Mouse (Mus musculus): Measurements from ENCODE around the gene Oxa1l. TPM values are rescaled to one million over a fixed set of nuclear protein-coding genes. Genes with fewer than 3 reads are reported as not detected.

Oxa1l gene
- total RNA-seq, 2 experiments from 2014 or later, result 49.1 to 54.6 TPM

- TF ChIP-seq CTCF (IDR thresholded peaks at IDR 0.05), result no peak
- Histone ChIP-seq H3K4me3 (no peak overlapping the region), H3K27ac (peak overlapping the region; percentile 35)
- intact Hi-C loops (cut with DNase I), result no loop called here
- DNase-seq, result no peak
Observed at GRCm38 (mm10) chr14:54398921-54399382, 38.3 kb downstream of the Oxa1l start.

- intact Hi-C loops (cut with DNase I), result no loop called here
- H3K4me3 ChIP-seq, result no peak overlapping the region
- H3K27ac ChIP-seq, result no peak overlapping the region
- DNase-seq, result no peak
- no peak for TF ChIP-seq CTCF (IDR thresholded peaks at IDR 0.05)
Observed at GRCm38 (mm10) chr14:54401723-54402122, 41.1 kb downstream of the Oxa1l start.

GRCm38 (mm10) chr14:54408336-54409056, 47.9 kb downstream of the Oxa1l start:
- intact Hi-C loops (cut with DNase I), result no loop called here
- H3K27ac ChIP-seq, result peak overlapping the region; percentile 80; the same call in 1 of the 2 replicates
- H3K4me3 ChIP-seq, result peak overlapping the region; percentile 55
- TF ChIP-seq CTCF (IDR thresholded peaks at IDR 0.05), result peak; percentile 10; the same call in 1 of the 2 replicates
- no peak for DNase-seq

GRCm38 (mm10) chr14:54409057-54409645, 48.5 kb downstream of the Oxa1l start:
- DNase-seq, result no peak
- no peak for TF ChIP-seq CTCF (IDR thresholded peaks at IDR 0.05)
- peak overlapping the region; percentile 80 for H3K27ac ChIP-seq
- H3K4me3 ChIP-seq, result peak overlapping the region; percentile 55
- intact Hi-C loops (cut with DNase I), result no loop called here

GRCm38 (mm10) chr14:54409980-54410810, 49.6 kb downstream of the Oxa1l start:
- Histone ChIP-seq H3K27ac (peak overlapping the region; percentile 80), H3K4me3 (peak overlapping the region; percentile 55)
- intact Hi-C loops (cut with DNase I), result loop anchor here (5.0 kb wide), 3 partner anchors 33 to 158 kb away; partner anchors contain the start of genes Abhd4 and Dad1
- DNase-seq, result peak; percentile 51
- no peak for TF ChIP-seq CTCF (IDR thresholded peaks at IDR 0.05)

DNA sequence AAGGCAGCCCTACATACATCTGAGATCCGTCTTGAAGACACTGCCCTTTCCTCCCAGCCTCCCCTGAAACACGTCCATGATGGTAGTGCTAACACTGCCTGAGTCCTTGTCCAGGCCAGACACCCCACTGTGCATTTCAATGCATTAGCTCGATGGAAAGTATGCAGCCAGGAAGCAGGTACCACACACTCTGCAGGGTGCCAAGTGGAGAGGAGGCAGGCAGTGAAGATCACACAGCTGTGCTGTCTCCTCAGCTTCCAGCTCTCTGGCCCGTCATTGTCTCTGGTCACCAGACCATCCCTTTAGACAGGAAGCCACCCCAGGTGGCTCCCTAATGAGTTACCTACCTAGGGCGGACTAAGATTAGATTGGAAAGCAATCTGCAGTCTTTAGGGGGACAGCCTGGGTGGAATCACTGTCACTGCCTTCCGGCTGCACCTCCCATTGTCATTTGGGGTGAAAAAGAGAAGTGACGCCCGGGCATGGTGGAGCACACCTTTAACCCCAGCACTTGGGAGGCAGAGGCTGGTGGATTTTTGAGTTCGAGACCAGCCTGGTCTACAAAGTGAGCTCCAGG, 51.5 kb downstream of the Oxa1l start:
- Histone ChIP-seq H3K27ac (no peak overlapping the region), H3K4me3 (no peak overlapping the region)
- intact Hi-C loops (cut with DNase I), result loop anchor here (2.0 to 5.0 kb wide), 4 partner anchors 35 to 173 kb away; partner anchors contain the start of genes Abhd4 and Dad1
- DNase-seq, result no peak
- TF ChIP-seq CTCF (IDR thresholded peaks at IDR 0.05), result no peak

GRCm38 (mm10) chr14:54412629-54413170, 52.1 kb downstream of the Oxa1l start:
- peak; percentile 42 for DNase-seq
- intact Hi-C loops (cut with DNase I), result loop anchor here (2.0 to 5.0 kb wide), 4 partner anchors 35 to 174 kb away; partner anchors contain the start of genes Abhd4 and Dad1
- Histone ChIP-seq H3K4me3 (peak overlapping the region; percentile 70), H3K27ac (peak overlapping the region; percentile 78)
- TF ChIP-seq CTCF (IDR thresholded peaks at IDR 0.05), result peak; percentile 89

DNA sequence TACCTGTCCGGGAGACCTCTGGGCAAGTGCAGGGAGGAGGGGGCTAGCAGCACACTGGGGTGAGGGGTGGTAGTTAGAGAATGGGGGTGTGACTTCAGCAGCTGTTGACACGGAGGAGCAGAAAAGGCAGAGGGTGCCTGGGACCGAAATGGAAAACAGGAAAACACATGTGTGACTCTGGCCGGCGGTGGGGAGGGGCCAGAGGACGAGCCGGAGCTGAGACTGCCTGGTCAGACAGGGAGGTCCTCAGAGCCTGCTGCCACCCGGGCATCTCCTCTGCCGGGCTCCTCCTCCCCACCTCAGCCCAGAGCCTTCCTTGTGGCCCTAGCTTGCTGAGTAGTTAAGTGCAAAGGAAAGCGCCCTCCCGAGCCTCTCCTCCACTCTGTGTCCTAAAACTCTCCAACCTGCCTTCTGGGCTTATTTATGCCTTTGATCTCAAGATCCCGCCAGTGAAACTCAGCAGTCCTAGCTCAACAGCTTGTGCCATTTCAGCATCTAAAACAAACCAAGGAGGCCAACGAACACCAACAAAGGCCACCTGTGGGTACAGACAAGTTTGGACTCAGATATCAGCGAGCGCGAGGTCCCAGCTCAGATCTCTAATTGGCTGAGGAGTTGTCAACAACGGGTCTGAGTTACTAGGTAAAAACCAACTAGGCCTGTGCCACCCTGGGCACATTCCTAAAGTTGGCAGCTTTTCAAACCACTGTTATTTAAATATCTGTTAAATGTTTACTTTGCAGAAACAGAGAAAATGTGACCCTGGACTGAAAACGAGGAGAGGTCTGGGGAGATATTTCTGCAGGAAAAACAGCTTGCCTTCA, 53.5 kb downstream of the Oxa1l start:
- intact Hi-C loops (cut with DNase I), result loop anchor here (2.0 to 5.0 kb wide), 4 partner anchors 33 to 175 kb away; partner anchors contain the start of genes Abhd4 and Dad1
- TF ChIP-seq CTCF (IDR thresholded peaks at IDR 0.05), result no peak
- Histone ChIP-seq H3K27ac (peak overlapping the region; percentile 78), H3K4me3 (peak overlapping the region; percentile 70)
- peak; percentile 60 for DNase-seq

DNA sequence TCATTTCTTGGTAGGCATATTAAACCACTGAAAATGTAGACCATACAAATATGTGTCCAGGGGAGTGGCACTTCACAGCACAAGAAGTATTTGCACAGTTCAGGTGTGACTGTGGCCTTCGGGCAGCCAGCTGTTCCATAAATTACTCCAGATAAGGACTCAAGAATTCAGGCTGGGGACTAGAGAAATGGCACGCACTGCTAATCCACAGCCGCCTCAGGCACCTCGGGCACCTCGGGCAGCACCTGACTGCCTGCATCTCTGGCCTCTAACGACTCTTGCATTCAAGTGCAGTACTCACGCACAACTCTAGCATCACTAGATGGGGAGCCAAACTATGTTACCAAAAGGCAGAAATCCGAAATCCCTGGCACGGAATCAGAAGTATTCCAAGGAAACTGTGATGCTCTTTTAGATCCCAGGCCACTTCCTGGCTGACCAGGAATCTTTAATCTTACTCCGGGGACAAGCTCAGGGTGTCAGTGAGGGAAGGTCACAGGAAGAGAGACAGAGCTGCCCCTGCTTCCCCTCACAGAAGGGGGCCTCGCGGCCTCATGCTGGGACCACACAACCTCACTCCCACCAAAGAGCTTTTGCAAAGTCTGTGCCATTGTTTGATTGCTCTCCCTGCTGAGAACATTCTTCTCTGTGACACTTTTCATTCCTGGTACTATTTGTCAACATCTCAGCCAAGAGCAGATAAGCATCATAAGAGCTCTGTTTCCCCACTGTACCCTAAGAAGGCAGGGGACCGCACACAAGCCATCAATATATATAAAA, 54.8 kb downstream of the Oxa1l start:
- Histone ChIP-seq H3K4me3 (no peak overlapping the region), H3K27ac (no peak overlapping the region)
- DNase-seq, result no peak
- no peak for TF ChIP-seq CTCF (IDR thresholded peaks at IDR 0.05)
- intact Hi-C loops (cut with DNase I), result no loop called here

- intact Hi-C loops (cut with DNase I), result no loop called here
Observed at GRCm38 (mm10) chr14:54416229-54416775, 55.7 kb downstream of the Oxa1l start.

More at GRCm38 (mm10) chr14:54416229-54416775, 55.7 kb downstream of the Oxa1l start:
- no peak overlapping the region for H3K27ac ChIP-seq
- no peak for TF ChIP-seq CTCF (IDR thresholded peaks at IDR 0.05)
- no peak overlapping the region for H3K4me3 ChIP-seq
- DNase-seq, result no peak
